Mouse (Mus musculus): ENCODE measurements around the gene Mical3.

GRCm38 (mm10) chr6:121096390-121096789, 34.4 kb downstream of the Mical3 start:
- TF ChIP-seq POLR2A (IDR thresholded peaks at IDR 0.05; ENCODE audit: low read depth, low read length) (no peak), CTCF (IDR thresholded peaks at IDR 0.05; ENCODE audit: borderline replicate concordance, insufficient read depth, low read length) (no peak)
